Mouse (Mus musculus) neural tube, embryonic 13.5 days (tissue): Measurements from ENCODE around the gene Rab30. TPM values are rescaled to one million over a fixed set of nuclear protein-coding genes. Genes with fewer than 3 reads are reported as not detected.
A peak's percentile ranks its signal among the peaks of the same experiment; 100 is the strongest.
"Not testable (repeated sequence)": the region's sequence is repeated elsewhere in the genome, so short reads cannot be mapped to it uniquely, and the experiment has no call there.

Experiments
- ATAC-seq: fragments of 200-750 bp; cut with Nextera tagmentation; 2 replicates; pipeline ENCODE4 v1.8.0; 2017; ENCODE audit warnings: low read depth, mild to moderate bottlenecking, moderate TSS enrichment, moderate library complexity
- H3K27ac ChIP-seq: fragments of 300-500 bp; sonication (generic); replicated peaks from 2 replicates; pipeline ENCODE4 v1.5.1; 2015; ENCODE audit warnings: moderate library complexity, mild to moderate bottlenecking, inconsistent platforms
- H3K27me3 ChIP-seq: fragments of 300-500 bp; sonication (generic); 2 replicates; pipeline ENCODE4 v1.6.1; 2015; ENCODE audit warnings: mild to moderate bottlenecking, inconsistent platforms
- H3K36me3 ChIP-seq: fragments of 300-500 bp; sonication (generic); 2 replicates; pipeline ENCODE4 v1.6.1; 2015; ENCODE audit warnings: mild to moderate bottlenecking, inconsistent platforms
- H3K4me1 ChIP-seq: fragments of 300-500 bp; sonication (generic); replicated peaks from 2 replicates; pipeline ENCODE4 v1.6.1; 2015; ENCODE audit warnings: inconsistent platforms
- H3K4me2 ChIP-seq: fragments of 300-500 bp; sonication (generic); 2 replicates; pipeline ENCODE4 v1.6.1; 2015; ENCODE audit warnings: inconsistent platforms, mild to moderate bottlenecking, moderate library complexity
- H3K4me3 ChIP-seq: fragments of 300-500 bp; sonication (generic); 2 replicates; pipeline ENCODE4 v1.5.1; 2015; ENCODE audit warnings: mild to moderate bottlenecking, inconsistent platforms
- H3K9ac ChIP-seq: fragments of 300-500 bp; sonication (generic); 2 replicates; pipeline ENCODE4 v1.6.1; 2015; ENCODE audit warnings: moderate library complexity, mild to moderate bottlenecking, inconsistent platforms
- H3K9me3 ChIP-seq: fragments of 300-500 bp; sonication (generic); 2 replicates; pipeline ENCODE4 v1.6.1; 2016; ENCODE audit warnings: inconsistent platforms
- WGBS: fragments of 180-500 bp; shearing (Covaris S2); methylation state at CpG from one replicate; pipeline ENCODE4 v1.1.7; 2015; 5-methylcytosine and 5-hydroxymethylcytosine counted together
- polyA plus RNA-seq: library from polyadenylated mRNA; unstranded; fragments of >200 nt; fragmentation: Nextera tagmentation; extraction: Ambion mirVana; gene quantifications from 2 replicates; pipeline ENCODE4 v1.2.1, GENCODE M21; 2015

Gene Rab30
- polyA plus RNA-seq, 1 experiment from 2014 or later, result 23.8 TPM

DNA sequence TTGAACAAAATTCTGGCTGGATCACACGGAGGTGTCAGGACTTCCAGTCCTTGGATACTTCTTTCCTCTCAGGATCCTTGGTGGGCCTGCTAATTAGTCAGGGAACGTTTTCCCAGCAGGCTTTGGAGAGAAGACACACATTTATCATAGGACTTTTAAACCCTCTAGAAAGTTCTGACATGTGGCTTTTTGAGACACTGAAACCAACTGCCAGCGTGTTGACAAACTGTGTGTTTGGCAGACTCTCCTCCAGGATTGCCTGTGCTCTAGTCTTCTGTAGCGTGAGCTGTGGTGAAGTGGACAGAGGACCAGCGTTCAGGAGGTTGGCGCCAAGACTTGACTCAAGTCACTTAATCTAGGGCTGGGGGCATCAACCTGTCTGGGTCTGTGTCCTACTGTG, 19.2 kb downstream of the Rab30 start:
- Histone ChIP-seq H3K27me3 (no peaks in the 10 kb centered on the region), H3K4me3 (no peak overlapping the region), H3K4me1 (peaks cover 8% of the 10 kb centered on the region), H3K36me3 (no peaks in the 10 kb centered on the region), H3K27ac (no peak overlapping the region), H3K9me3 (no peaks in the 10 kb centered on the region), H3K4me2 (no peak overlapping the region), H3K9ac (no peak overlapping the region)
- ATAC-seq, result no peak
- WGBS, result 87% methylated on average over 6 of the region's 6 CpGs

DNA sequence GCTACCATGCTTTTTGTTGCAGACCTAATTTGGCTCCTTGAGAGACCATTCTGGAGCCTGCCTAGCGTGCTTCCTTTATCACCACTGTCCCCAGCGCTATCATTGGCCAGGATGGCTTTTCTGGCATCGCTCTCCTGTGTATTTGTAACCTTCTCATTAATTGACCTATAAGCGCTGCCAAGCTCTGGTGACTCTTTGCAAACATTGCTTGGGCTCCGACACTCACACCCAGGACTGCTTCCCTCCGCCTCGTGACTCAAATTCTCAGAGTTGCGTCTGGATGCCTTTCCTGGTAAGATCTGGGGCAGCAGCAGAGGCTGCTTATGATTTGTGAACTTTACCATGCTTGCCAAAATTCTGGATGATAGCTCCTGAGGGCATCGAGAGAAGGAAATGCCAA, 19.8 kb downstream of the Rab30 start:
- H3K27me3 ChIP-seq, result no peaks in the 10 kb centered on the region
- no peak for ATAC-seq

GRCm38 (mm10) chr7:92765426-92765825, 24.0 kb downstream of the Rab30 start:
- H3K4me1 ChIP-seq, result peaks cover 41% of the 10 kb centered on the region
- H3K27me3 ChIP-seq, result no peaks in the 10 kb centered on the region
- no peak overlapping the region for H3K4me2 ChIP-seq
- WGBS, result 70% methylated on average over 9 of the region's 9 CpGs
- no peak overlapping the region for H3K27ac ChIP-seq
- no peaks in the 10 kb centered on the region for H3K9me3 ChIP-seq
- H3K36me3 ChIP-seq, result no peaks in the 10 kb centered on the region
- H3K4me3 ChIP-seq, result no peak overlapping the region
- no peak for ATAC-seq
- H3K9ac ChIP-seq, result no peak overlapping the region

More for the DNA sequence above, 19.8 kb downstream of the Rab30 start:
- Histone ChIP-seq H3K4me3 (no peak overlapping the region), H3K9me3 (no peaks in the 10 kb centered on the region), H3K27ac (no peak overlapping the region), H3K4me2 (no peak overlapping the region), H3K4me1 (peaks cover 13% of the 10 kb centered on the region), H3K9ac (no peak overlapping the region), H3K36me3 (no peaks in the 10 kb centered on the region)
- 89% methylated on average over 9 of the region's 9 CpGs for WGBS

GRCm38 (mm10) chr7:92766096-92767090, 25.0 kb downstream of the Rab30 start:
- no peak overlapping the region for H3K9ac ChIP-seq
- H3K4me3 ChIP-seq, result no peak overlapping the region
- peak overlapping the region; percentile 59 for H3K27ac ChIP-seq
- 41% methylated on average over 9 of the region's 9 CpGs for WGBS
- no peaks in the 10 kb centered on the region for H3K27me3 ChIP-seq
- H3K9me3 ChIP-seq, result no peaks in the 10 kb centered on the region
- H3K4me1 ChIP-seq, result peaks cover 41% of the 10 kb centered on the region
- ATAC-seq, result peak; percentile 52
- H3K4me2 ChIP-seq, result 0 out of 2 replicates have a peak overlapping the region, but pooled peaks have one; percentile 11
- no peaks in the 10 kb centered on the region for H3K36me3 ChIP-seq

- H3K9ac ChIP-seq, H3K4me3 ChIP-seq, H3K4me2 ChIP-seq, H3K9me3 ChIP-seq, ATAC-seq, H3K27ac ChIP-seq, H3K36me3 ChIP-seq, H3K27me3 ChIP-seq: not testable (repeated sequence)
- H3K4me1 ChIP-seq, result peaks cover 41% of the 10 kb centered on the region
- WGBS, result 90% methylated on average over 12 of the region's 12 CpGs
Measured at GRCm38 (mm10) chr7:92768116-92768515, 26.7 kb downstream of the Rab30 start.

DNA sequence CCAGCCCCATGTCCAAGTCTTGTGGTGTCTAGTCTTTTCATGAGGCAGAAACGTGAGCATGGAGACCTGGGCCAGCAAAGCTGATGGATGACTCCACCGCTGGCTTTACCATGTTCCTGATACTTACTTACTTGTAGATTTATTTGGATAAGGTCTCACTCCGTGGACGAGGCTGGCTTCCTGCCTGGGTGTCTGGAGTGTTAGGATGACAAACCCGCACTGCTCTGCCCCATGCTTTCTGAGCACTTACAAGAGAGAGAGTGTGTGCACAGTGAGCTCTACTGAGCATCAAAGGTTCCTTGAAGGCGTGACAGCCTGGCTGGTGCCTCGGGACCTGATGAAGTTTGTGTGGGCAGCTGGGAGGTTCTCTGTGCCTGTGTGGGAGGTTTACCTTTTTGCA, 27.5 kb downstream of the Rab30 start:
- ATAC-seq, result no peak
- H3K27me3 ChIP-seq, result no peaks in the 10 kb centered on the region
- H3K9ac ChIP-seq, result no peak overlapping the region
- no peak overlapping the region for H3K4me3 ChIP-seq
- no peak overlapping the region for H3K27ac ChIP-seq
- no peaks in the 10 kb centered on the region for H3K9me3 ChIP-seq
- H3K4me1 ChIP-seq, result peaks cover 41% of the 10 kb centered on the region
- WGBS, result 76% methylated on average over 7 of the region's 7 CpGs
- H3K36me3 ChIP-seq, result no peaks in the 10 kb centered on the region
- no peak overlapping the region for H3K4me2 ChIP-seq

DNA sequence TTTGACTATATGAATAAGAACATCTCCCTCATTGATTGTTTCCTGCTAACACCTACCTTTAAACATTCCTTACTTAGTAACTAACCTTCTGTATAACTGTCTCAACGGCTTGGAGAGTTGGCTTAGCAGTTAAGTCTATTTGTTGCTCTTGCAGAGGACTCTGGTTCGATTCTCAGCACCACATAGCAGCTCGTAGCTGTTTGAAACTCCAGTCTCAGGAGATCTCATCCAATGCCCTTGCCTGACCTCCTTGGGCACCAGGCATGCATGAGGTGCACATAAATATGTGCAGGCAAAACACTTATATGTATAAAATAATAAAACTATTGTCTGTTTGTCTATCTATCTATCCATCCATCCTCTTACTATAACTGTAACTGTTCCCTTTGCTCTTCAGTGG, 31.6 kb downstream of the Rab30 start:
- H3K4me2 ChIP-seq, result no peak overlapping the region
- WGBS, result 90% methylated on average over 3 of the region's 3 CpGs

DNA sequence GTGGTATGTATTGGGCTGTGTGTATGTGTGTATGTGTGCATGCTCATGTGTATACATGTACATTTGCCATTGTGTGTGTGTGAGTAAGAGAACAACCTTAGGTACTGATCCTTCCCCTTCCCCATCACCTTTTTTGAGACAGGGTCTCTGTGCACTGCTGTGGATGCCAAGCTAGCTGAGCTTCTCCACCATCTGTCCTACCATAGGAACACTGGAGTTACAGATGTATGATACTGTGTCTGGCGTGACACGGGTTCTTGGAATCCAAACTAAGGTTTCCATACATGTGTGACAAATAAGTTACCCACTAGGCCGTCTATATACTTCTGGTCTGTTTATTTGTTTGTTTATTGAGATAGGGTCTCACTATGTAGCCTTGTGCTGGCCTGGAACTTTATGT, 32.2 kb downstream of the Rab30 start:
- WGBS, result 91% methylated on average over 3 of the region's 3 CpGs
- ATAC-seq, result no peak

More for the DNA sequence above, 31.6 kb downstream of the Rab30 start:
- no peaks in the 10 kb centered on the region for H3K36me3 ChIP-seq
- no peaks in the 10 kb centered on the region for H3K9me3 ChIP-seq
- H3K4me1 ChIP-seq, result peaks cover 39% of the 10 kb centered on the region
- H3K27me3 ChIP-seq, result no peaks in the 10 kb centered on the region
- ATAC-seq, result no peak
- no peak overlapping the region for H3K27ac ChIP-seq
- no peak overlapping the region for H3K9ac ChIP-seq
- no peak overlapping the region for H3K4me3 ChIP-seq

GRCm38 (mm10) chr7:92774741-92775140, 33.3 kb downstream of the Rab30 start:
- H3K27ac ChIP-seq, result no peak overlapping the region
- no peaks in the 10 kb centered on the region for H3K27me3 ChIP-seq
- H3K36me3 ChIP-seq, result no peaks in the 10 kb centered on the region
- H3K4me2 ChIP-seq, result no peak overlapping the region
- WGBS, result 92% methylated on average over 5 of the region's 5 CpGs
- no peak overlapping the region for H3K9ac ChIP-seq
- no peak for ATAC-seq
- H3K4me1 ChIP-seq, result peaks cover 27% of the 10 kb centered on the region
- no peaks in the 10 kb centered on the region for H3K9me3 ChIP-seq
- no peak overlapping the region for H3K4me3 ChIP-seq

More for the DNA sequence above, 32.2 kb downstream of the Rab30 start:
- Histone ChIP-seq H3K27me3 (no peaks in the 10 kb centered on the region), H3K27ac (no peak overlapping the region), H3K4me2 (no peak overlapping the region), H3K9me3 (no peaks in the 10 kb centered on the region), H3K9ac (no peak overlapping the region), H3K4me3 (no peak overlapping the region), H3K4me1 (peaks cover 37% of the 10 kb centered on the region), H3K36me3 (no peaks in the 10 kb centered on the region)

DNA sequence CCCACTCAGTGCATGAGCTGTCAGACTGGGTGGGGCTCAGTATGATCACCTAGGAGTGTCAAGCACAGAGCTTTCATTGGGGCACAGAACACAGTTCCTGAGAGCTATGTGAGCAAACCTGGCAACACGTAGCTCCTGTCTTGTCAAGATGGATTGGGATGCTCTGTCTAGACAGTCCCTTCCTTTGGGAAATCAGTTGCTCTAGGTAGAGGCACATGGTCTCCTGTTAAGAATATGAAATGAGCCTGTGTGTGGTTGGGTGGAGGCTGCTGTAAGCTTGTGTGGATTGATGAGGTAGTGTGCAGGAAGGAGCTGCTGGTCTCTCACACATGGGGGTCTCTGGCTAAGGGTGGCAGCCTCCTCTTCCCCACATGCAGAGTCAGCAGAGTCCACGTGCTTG, 34.3 kb downstream of the Rab30 start:
- H3K27ac ChIP-seq, result peak overlapping the region; percentile 18; the same call in 1 of the 2 replicates
- peak; percentile 29; the same call in 1 of the 2 replicates for ATAC-seq
- 27% methylated on average over 2 of the region's 2 CpGs for WGBS

DNA sequence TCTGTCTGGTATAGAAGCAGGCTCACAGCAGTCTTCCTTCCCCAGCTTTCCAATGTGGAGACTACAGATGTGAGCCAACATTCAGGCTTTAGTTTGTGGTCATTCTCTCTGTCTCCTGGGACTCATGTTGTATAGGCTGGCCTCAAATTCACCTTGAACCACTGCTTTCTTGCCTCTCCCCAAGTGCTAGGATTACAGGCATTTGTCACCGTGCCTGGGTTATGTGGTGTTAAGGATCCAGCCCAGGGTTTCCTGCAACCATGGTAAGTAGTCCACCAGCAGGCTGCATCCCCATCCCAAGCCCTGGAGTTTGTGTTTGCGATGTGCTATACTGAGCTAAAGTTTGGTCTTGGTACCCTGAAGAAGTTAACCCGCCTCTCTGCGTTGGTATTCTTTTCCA, 35.2 kb downstream of the Rab30 start:
- no peak overlapping the region for H3K4me3 ChIP-seq
- WGBS, result 65% methylated on average over 4 of the region's 4 CpGs

More for the DNA sequence above, 34.3 kb downstream of the Rab30 start:
- peaks cover 27% of the 10 kb centered on the region for H3K4me1 ChIP-seq
- H3K27me3 ChIP-seq, result no peaks in the 10 kb centered on the region
- no peak overlapping the region for H3K4me3 ChIP-seq
- H3K4me2 ChIP-seq, result no peak overlapping the region
- H3K9me3 ChIP-seq, result no peaks in the 10 kb centered on the region
- H3K36me3 ChIP-seq, result no peaks in the 10 kb centered on the region
- no peak overlapping the region for H3K9ac ChIP-seq

DNA sequence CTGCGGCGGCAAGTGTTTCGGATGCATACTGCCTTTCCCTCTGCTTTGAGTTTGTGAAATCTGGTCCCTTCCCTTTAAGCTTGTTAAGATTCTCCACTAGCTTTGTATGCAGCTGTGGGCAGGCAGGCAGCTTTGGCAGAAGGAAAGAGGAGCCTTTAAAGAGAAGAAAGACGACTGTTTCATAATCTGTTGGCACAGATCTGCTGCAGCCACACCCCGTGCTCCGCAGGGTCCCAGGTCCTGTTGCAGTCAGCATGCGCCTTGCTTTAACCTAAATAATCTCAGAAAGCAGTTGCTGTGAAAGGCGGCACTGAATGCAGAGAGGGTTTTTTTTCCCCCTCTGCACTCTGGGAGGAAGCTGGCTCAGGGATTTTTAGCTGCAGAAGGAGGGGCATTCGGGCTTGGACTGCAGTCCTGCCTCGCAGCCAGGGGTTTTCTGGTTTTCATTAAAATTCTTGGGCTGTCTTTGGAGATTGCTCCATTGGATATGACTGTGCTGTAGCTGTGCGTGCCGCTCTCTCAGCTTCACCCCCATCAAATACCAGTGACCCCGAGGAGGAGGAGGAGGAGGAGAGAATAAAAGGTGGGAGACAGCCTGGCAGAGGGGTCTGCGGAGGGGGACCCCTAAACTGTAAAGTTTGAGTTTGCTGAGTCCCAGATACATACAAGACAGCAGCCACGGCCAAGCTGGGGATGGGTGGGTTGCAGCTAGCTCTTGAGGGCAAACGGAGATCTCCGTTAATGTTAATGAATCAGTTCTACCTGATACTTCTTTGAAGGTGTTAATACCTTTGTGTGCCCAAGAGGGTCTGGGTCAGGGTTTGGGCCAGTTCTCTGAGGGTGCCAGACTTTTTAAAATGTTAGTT, 35.9 kb downstream of the Rab30 start:
- Histone ChIP-seq H3K4me3 (peak overlapping the region; percentile 13), H3K4me1 (peaks cover 27% of the 10 kb centered on the region), H3K9ac (peak overlapping the region; percentile 36; the same call in 1 of the 2 replicates), H3K27ac (peak overlapping the region; percentile 80), H3K27me3 (no peaks in the 10 kb centered on the region), H3K4me2 (peak overlapping the region; percentile 44), H3K36me3 (no peaks in the 10 kb centered on the region), H3K9me3 (no peaks in the 10 kb centered on the region)
- WGBS, result 56% methylated on average over 17 of the region's 17 CpGs
- peak; percentile 49; the same call in 1 of the 2 replicates for ATAC-seq

More for the DNA sequence above, 35.2 kb downstream of the Rab30 start:
- Histone ChIP-seq H3K27ac (peak overlapping the region; percentile 80), H3K27me3 (no peaks in the 10 kb centered on the region), H3K9me3 (no peaks in the 10 kb centered on the region), H3K4me1 (peaks cover 27% of the 10 kb centered on the region), H3K36me3 (no peaks in the 10 kb centered on the region), H3K9ac (peak overlapping the region; percentile 36; the same call in 1 of the 2 replicates), H3K4me2 (peak overlapping the region; percentile 44; the same call in 1 of the 2 replicates)
- ATAC-seq, result no peak
